Mouse (Mus musculus) right cerebral cortex, postnatal 36 days (tissue): ENCODE data around the gene Tcaf2.

Experiments used
- DNase-seq, 2 experiments: peaks; one replicate each; pipeline ENCODE4 v3.0.0; 2022; ENCODE audit warnings: low spot score in 2 of 2, mixed read lengths in 1 of 2

The Tcaf2 gene

GRCm38 (mm10) chr6:42644912-42645549, at the start of gene Tcaf2:
Tcaf2 (minus strand) TSS chr6:42645254.
- peak; percentile 26 to 32 for DNase-seq

GRCm38 (mm10) chr6:42692517-42693190, 47.6 kb upstream of the Tcaf2 start:
- peak; percentile 77 to 87 for DNase-seq

- peak; percentile 65 to 74 for DNase-seq
These were observed 47.1 kb upstream of the Tcaf2 start for GRCm38 (mm10) chr6:42692154-42692516.

- no peak for DNase-seq
These were observed 44.7 kb upstream of the Tcaf2 start for GRCm38 (mm10) chr6:42689761-42690160.

GRCm38 (mm10) chr6:42687907-42688306, 42.9 kb upstream of the Tcaf2 start:
- no peak for DNase-seq

- no peak for DNase-seq
These were observed 35.0 kb upstream of the Tcaf2 start for GRCm38 (mm10) chr6:42680077-42680476.

GRCm38 (mm10) chr6:42676011-42676410, 31.0 kb upstream of the Tcaf2 start:
- no peak for DNase-seq

- no peak for DNase-seq
These were observed 26.7 kb upstream of the Tcaf2 start for GRCm38 (mm10) chr6:42671767-42672166.

- no peak for DNase-seq
These were observed 22.7 kb upstream of the Tcaf2 start for GRCm38 (mm10) chr6:42667722-42668121.

- no peak for DNase-seq
These were observed 16.7 kb upstream of the Tcaf2 start for GRCm38 (mm10) chr6:42661739-42662138.

GRCm38 (mm10) chr6:42634393-42634792, 10.7 kb downstream of the Tcaf2 start:
- no peak for DNase-seq

GRCm38 (mm10) chr6:42631395-42631794, 13.7 kb downstream of the Tcaf2 start:
- DNase-seq: no peak

GRCm38 (mm10) chr6:42616904-42617303, 28.1 kb downstream of the Tcaf2 start:
- no peak for DNase-seq

- DNase-seq: no peak
These were observed 32.8 kb downstream of the Tcaf2 start for GRCm38 (mm10) chr6:42612218-42612617.

- DNase-seq: no peak
These were observed 34.0 kb downstream of the Tcaf2 start for GRCm38 (mm10) chr6:42610954-42611522.

GRCm38 (mm10) chr6:42597592-42597991, 47.5 kb downstream of the Tcaf2 start, which contains the start of gene Tcaf3:
Tcaf3 (minus strand) TSS chr6:42597692.
- no peak for DNase-seq

GRCm38 (mm10) chr6:42593138-42593882, 51.7 kb downstream of the Tcaf2 start:
- no peak for DNase-seq

GRCm38 (mm10) chr6:42586569-42586968, 58.5 kb downstream of the Tcaf2 start:
- DNase-seq: no peak

- peak; percentile 16 to 34 for DNase-seq
These were observed 61.6 kb downstream of the Tcaf2 start for GRCm38 (mm10) chr6:42583488-42583872.

- DNase-seq: no peak
These were observed 62.1 kb downstream of the Tcaf2 start for GRCm38 (mm10) chr6:42582741-42583487.

- no peak for DNase-seq
These were observed 66.4 kb downstream of the Tcaf2 start for GRCm38 (mm10) chr6:42578678-42579077.

- no peak for DNase-seq
These were observed 67.6 kb downstream of the Tcaf2 start for GRCm38 (mm10) chr6:42577433-42577832.
